Mouse (Mus musculus) mesoderm, embryonic 11.5 days (tissue): ENCODE measurements around the gene Tbx5.

Experiments
- DNase-seq: peaks from one replicate; pipeline ENCODE4 v3.0.0-alpha.2; 2012; ENCODE audit warnings: low read depth, low spot score

Tbx5 gene

DNA sequence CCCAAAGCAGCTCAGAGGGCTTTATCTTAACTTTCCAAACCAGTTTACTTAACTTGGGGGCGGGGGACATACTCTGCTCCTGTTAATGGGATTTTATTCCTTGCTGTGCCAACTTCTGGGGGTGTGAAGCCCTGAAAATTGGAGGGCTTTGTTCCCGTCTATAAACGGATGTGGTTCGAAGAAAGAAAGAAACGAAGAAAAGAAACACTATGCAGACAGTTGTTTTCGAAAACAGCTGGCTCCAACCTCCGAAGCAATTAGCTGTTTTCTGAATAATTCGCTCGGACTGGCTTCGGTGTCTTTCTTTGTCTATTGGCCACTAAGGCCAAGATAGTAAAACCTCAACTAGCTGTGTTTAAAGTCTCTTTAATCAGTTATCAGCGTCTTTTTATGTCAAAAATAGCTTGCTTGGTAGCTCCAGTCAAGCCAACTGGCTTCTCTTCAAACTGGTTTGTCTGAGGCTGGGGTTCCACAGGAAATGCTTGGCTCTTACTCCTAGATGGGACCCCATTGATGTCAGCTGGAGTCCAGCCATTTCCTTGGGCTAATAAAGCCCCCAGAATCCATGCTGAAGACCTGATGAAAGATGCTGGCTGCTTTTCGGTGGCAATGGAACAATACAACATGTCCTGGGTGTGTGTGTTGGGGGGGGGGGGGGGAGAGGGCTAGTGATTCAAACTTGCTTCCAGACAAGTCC is 21.3 kb upstream of the Tbx5 start:
- no peak for DNase-seq

DNA sequence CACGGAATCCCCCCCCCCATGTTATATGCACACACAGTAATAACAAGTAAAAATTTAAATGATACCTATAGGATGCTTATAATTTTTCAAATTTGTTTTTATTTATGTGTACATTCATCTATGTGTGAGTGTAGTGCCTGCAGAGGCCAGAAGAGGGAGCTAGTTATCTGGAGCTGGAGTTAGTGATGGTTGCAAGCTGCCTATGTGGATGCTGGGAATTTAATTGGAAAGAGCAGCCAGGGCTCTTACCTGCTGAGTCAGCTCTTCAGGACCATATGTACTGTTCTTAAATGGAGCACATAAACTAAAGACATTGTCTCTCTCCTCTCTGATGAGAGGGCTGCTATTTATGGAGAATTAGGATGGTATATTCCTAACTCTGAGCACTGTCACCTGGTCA is 17.2 kb upstream of the Tbx5 start:
- no peak for DNase-seq

DNA sequence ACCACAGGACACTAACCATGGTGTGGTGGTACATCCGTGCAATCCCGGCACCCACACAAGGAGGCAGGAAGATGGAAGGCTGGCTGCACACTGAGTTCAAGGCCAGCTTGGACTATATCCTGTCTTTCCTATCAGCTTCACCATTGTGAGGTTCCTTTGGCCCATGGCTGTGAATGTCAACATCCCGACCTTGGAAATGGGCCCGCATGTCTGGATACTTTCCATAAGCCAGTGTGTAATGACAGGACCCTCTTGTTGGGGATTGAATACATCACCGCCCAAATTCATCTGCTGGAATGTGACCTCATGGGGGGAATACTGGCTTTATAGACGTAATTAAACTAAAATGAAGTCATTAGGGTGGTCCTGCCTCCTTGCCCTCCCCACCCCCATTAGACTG is 12.0 kb upstream of the Tbx5 start:
- DNase-seq, result no peak

DNA sequence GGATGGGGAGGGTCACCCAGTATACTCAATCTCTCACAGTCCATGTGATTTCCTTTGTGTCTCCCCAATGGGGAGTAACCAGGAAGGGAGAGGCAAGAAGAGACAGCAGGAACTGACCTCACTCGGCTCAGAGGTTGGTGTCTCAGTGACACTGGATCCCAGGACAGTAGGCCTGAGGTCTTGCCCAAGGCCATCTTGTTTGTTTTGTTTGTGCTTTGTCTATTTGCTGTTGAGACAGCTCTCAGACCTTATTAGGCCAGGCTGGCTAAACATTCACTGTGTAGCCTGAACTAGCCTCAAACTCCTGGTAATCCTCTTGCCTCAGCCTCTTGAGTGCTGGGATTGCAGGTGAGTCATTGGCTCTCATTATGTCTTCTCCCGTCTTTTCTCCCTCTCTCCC is 11.0 kb upstream of the Tbx5 start:
- no peak for DNase-seq

DNA sequence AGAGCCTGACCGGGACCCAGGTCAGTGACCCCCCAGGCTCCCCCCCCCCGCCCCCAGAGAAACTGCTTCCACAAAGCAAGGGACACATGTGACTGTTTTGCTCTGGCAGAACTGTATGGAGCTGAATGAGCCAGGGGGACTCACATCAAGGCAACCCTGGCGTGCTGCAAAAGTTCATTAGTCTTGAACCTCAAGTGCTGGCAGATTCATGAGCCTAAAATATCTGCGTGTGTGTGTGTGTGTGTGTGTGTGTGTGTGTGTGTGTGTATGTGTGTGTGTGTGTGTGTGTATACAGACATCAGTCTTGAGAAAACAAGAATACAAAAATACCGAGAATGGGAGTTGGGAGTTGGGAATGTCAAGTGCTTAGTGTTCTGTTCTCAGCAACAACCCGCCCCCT is 5.1 kb upstream of the Tbx5 start:
- DNase-seq, result no peak

DNA sequence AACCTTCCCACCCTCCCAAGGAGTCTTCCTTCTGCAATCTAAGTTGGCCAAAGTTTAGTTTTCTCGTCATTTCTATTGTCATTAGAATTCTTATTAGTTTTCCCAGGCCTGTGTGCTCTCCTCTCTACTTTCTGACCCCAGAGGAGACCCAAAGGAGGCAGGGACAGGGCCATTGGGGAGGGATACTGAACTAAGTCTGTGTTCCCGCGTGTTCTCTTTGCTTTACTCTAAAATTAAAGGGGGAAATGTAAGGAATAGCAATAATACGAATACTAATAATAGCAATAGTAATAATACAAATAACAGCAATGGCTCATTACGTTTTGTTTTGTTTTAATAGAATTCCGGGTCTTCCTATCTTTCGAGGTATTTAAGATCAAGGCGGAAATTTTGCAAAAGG is 1.9 kb upstream of the Tbx5 start:
- no peak for DNase-seq

DNA sequence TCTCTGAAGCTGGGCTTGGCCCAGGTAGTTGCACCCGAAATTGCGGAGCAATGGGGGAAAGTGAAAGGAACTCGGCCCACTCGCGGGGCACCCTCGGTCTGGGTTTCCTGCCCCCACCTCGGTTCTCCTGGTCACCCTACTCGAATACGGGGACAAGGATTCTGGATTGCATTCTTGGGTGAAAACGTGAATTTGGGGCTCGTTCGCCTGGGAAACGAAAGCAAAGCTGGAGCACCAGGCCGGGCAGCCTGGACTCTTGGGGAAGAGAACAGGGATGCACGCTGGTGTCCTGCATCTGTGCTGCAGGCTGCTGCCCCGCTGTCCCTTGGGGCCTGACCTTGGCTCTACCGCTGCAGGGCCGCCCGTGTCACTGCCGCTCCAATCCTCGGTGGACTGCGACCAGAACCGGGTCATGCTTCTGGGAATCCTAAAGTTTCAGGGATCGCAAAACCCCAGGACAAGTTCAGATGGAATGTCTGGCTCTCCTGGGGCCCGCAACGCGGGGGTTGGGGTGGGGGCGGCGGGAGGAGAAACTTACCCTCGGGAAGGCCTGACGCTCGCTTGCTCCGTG is 1.2 kb upstream of the Tbx5 start:
- DNase-seq, result no peak

DNA sequence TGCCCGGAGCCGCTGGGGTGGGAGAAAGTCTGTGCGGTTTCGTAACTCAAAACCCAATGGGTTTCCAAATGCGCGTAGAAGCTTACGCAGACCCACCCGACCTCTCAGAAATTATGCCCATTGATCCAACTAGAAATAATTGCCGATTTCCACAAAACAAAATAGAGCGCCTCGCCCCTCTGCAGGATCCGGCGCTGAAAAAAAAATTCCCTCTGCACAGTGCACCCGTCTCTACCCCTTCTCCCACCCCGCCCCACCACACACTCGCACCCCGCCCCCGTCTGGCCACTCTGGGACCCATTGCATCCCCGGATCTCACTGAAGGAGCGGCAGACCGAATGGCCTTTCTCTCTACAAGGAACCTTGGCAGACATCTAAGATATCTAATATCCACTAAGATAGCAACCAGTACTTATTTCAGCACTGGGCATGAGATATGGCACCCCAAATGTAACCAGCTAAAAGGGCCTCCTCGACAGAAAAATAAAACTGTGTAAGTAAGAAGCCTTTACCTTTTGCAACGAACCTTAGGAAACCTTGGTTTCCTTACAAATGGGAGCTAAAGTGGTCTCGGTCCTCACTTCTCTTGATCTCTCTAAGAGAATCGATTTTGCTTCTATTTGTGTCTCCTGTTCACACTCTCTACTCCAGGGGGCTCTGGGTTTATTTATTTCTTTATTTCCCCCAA is 533 bp upstream of the Tbx5 start:
- no peak for DNase-seq

DNA sequence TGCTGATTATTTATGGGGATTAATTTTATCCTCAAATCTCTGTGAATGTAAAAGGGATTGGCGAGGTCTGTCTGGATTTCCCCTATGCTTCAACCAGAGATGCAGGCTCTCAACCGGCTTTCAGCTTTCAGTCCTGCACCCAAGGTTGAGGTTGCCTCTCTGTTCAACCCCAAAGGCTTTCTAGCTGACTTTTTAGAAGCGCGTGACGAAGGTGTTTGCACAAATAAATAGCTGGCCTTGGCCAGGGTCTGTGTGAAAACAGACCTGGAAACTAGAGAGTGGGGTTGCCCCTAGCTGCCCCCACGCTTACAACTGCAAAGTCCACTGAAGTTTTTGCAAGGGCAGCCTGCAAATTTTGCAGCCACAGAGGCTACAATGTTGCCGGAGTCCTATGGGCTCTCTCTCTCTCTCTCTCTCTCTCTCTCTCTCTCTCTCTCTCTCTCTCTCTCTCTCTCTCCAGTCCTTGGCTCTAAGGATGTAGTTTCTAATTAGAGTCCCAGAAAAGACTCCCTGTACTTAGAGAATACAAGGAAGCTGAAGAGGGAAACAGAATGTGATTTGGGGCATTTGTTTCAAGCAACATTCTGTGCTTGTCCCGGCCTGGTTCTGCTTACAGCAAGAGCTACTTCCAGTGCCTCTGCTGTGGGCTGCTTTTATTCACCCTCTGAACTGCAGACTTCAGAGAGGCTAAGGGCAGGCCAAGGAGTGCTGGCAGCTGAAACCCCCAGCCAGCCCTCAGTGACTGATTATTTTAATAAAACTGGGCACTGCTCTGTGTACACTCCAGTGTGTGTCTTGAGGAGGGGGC is 959 bp downstream of the Tbx5 start:
- no peak for DNase-seq

DNA sequence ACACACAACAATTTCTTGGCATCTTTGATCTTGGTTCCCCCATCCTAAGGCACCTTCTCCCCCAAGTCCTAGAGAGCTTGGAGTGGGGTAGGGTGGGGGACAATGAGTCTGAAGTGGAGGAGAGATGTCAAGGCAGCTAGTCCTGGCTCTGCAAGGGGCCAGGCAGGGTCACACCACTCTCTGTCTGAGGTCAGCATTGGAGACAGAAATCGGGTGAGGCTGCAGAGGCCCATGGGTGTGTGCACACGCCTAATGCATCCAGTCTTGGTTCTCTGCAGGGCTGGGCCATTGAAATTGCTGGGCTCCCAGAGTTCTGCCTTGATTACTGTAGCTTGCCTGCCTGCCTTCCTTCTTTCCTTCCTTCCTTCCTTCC is 1.5 kb downstream of the Tbx5 start:
- DNase-seq, result no peak

DNA sequence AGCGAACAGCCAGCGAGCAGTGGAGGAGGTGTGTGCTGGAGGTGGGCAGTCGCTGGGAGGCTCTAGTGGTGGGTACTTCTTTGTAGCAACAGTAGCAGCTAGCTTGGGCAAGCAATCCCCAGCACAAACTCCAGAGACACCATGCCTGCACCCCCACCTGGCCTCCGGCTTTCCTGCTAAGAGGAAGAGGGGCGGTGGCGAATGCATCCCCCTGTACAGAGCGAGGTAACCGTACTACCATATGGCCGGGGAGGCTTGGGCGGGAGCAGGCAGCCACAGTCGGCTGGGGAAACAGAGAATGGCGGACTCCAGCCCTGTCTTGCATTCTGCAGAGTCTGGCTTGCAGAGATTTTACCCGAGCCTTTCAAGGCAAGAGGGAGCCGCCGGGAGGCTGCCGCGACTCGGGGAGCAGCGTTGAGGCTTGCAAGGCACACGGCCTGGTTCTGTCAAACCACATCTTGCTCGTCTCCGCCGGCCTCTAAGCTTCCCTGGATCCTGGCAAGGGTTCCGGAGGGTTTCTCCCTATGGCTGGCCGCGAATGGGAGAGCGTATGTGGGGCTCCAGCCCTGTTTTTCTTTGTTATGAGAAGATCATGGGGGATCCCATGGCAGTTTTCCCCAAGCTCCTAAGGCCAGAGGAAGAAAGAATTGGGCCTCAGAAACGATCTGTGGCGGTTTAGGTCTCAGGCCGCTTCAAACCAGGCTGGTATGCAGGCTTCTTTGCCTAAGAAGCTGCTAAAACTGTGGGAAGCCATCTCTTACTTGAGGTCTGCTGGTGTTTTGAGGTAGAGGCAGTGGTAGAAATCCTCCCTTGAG is 2.8 kb downstream of the Tbx5 start:
- DNase-seq, result no peak

DNA sequence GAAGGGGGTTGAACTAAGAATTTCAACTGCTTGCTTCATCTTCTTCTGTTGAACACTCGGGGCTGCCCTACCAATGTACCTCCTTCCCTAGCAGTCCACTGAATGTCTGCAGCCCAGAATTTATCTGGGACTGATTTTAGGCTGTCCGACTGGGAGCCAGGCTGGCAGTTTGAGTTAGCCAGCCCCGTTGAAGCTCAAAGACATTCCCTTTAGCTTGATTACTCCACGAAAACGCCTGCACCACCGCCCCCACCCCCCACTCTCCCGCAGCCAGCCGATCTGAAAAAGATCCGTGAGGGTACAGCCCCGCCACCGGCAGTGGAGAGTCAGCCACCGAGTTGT is 3.4 kb downstream of the Tbx5 start:
- no peak for DNase-seq

DNA sequence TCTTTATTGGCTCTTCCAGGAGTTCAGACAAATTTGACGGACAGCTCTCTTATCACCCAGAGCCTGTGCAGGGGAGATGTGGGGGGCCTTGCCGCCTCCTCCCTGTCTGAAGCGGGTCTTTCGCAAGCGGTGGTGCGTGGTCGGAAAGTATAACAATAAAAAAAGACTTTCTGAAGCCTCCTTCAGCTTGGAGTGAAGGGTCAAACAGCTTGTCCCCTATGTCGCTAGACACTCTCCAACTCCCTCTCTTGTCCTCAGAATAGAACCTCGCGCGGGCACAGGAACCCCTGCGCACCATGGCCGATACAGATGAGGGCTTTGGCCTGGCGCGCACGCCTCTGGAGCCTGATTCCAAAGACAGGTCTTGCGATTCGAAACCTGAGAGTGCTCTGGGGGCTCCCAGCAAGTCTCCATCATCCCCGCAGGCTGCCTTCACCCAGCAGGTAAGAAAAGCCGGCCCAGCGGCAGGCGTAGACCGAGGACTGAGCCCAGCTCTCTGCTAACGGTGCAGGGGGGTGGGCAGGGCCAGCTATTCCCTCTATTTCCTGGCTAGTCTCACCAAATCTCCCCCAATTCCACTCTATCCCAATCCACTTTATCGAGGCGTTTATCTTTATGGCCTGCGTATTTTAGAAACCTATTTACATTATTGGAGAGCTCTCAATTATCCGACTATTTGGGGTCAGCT is 4.3 kb downstream of the Tbx5 start:
- no peak for DNase-seq

DNA sequence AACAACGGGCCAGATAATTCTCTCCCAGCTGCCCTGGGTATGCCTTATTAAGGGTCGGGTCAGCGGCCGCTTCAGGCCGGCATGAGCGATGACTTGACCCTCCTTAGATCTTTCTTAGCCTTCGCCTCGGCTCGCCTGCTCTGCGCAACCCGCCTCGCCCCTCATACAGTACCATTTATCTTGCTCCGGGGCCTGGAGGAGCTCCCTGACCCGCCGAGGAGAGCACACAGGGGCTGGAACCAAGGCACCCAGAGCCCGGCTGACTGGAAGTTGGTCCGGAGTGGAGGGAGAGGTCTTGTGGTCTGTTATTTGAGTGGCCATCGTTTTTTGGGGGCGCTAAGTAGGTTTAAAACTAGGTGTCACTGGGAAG is 4.8 kb downstream of the Tbx5 start:
- DNase-seq, result no peak

DNA sequence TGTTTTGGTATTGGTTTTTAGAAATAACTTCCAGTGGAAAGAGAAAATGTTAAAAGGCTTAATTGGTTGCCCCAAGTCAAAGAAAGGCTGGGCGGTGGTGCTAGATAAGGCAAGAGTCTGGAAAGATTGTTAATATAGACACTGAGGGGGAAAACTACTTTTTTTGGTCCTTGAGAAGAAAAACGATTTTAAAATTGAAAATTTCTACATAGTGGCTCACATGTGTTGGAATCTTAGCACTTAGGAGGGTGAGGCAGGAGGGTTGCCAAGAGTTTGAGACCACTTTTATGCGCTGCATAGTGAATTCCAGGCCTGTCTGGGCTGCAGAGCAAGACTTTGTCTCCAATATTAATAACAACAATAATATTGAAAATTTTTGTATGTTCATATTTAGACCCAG is 5.4 kb downstream of the Tbx5 start:
- DNase-seq, result no peak

DNA sequence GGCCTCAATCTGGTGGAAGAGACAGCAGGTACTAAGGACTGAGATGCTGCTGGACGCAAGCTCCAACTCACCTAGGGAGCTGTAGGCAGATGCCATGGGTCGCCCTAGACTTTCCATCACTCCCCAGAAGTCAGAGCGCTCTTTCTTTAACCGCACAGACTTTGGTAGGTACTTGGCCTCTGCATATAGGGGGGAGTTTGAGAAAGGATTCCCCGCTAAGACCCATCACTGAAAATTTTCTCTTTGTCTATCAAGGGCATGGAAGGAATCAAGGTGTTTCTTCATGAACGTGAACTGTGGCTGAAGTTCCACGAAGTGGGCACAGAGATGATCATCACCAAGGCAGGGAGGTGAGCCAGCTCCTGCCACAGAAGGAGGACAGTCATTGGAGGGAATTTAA is 6.0 kb downstream of the Tbx5 start:
- no peak for DNase-seq

DNA sequence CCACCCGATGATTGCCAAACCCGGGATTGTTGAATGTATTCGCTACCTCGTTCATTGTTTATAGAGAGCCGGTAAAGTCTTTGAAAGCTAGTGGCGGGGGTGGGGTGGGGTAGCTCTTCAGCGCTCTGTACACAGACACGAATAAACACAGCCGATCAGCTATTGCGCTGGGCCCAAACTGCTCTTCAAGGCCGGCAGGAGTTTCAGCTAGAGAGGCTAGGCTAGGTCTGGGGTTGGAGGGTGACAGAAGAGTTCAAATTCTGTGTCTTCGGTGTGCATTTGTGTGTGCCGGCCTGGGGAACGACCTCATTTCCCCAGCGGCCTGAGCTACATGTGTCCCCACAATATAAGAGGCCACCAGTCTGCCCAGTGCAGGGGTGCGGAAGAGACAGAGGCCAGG is 6.7 kb downstream of the Tbx5 start:
- no peak for DNase-seq

DNA sequence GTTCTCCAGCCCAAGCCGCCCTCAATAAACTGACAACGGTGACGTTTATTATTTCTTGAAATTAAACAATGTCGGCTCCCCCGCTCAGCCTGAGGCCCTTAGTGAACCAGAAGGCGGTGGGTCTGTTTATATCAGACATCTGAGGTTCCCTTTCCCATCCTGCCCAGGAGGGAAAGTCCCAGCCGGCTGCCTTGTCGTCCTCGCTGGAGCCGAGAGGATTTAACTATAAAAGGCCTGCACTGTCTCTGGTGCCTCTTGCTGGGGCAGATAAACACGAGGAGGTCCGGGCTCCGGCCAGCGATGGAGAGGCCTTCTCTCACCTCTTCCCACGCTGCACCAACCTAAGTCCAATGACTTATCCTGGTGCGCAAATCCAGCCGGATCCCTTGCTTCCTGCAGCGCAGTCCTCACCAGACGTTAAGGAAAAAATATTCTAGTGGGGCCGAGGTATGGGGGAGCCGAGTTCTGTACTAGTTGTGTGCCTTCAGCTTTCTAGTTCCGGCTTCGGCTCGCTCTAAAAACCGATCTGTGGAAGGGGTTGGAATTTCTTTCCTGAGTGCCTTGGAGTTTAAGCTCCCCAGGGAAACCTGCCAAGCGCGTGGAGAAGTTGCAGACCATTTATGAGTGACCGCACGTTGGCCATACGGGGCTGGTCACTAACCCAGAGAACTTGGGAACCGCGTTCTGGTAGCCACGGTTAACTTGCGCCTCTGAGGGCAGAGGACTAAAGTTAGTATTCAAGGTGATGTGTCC is 7.3 kb downstream of the Tbx5 start:
- no peak for DNase-seq

DNA sequence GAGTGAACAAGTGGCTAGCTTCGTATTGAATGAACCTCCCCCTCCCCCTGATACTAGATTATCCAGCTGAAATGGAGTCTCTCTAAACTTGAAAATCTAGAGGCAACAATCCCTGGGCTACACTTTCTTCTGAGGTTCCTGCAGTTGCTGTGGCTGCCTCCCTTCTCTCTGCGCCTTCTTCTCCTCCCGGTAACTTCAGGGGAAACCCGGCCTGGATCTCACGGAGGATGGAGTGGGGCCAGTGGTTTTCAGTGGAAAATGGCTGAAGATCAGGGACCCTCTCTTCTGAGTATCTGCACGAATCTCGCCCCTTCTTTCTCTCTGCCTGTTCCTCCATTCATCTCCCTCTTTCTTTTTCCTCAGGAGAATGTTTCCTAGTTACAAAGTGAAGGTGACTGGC is 7.9 kb downstream of the Tbx5 start:
- peak; percentile 67 for DNase-seq

DNA sequence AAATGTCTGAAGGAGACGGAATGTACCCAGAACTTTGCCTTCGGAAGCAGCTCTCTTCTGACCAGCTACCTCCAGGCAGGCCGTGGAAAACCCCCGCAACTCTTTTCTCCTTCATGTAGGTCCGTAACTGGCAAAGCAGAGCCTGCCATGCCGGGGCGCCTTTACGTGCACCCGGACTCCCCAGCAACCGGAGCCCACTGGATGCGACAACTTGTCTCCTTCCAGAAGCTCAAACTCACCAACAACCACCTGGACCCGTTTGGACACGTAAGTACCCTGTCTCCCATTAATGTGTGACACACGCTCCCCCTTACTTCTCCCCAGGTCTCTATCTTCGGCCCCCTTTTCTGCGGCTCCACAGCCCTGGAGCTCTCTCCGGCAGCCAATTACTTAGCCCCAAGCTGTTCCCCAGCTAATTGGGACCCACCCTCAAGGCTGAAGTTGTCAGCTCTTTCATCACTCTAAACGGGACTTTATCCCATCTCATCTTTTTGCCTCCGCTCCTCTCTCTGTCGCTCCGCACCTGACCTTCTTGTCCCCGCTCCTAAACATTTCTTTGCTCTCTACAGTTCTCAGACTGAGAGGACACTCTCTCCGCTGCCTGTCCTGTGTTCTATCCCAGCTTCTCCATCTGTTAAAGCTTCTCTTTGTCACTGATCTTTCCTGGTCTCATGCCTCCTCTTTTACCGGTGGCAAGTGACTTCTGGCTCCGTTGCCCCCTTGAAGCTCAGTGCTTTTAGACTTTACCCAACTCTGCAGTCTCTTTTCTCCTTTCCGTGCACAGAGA is 9.4 kb downstream of the Tbx5 start:
- DNase-seq, result no peak
